Mouse (Mus musculus): Measurements from ENCODE around the gene Ebi3.

Gene Ebi3

DNA sequence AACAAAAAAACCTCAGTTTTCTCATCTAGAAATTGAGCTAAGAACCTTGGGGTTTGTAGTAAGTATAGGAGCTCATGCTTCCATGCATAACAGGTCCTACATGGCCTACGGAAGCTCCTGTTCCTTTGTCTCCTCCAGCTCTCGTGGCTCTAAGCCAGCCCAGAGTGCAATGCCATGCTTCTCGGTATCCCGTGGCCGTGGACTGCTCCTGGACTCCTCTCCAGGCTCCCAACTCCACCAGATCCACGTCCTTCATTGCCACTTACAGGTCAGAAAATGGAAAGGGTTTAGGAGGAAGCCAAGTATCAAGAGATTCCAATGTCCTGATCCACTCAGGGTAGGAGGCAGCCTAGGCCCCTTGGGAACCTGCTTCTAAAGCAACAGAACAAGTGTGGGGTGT, 1.3 kb downstream of the Ebi3 start:
- CTCF ChIA-PET, result interaction anchor here in 2 of 4 experiments (0.6 to 1.0 kb wide), 4 partner anchors 23 to 246 kb away, joined by 3 to 4 read pairs (median 4); partner anchors contain the start of gene Sh3gl1 (in 1 of the 2)
- POLR2A ChIA-PET, result interaction anchor here in 3 of 4 experiments (0.7 to 4.3 kb wide), 18 partner anchors 8 to 351 kb away, joined by 3 to 19 read pairs (median 4); partner anchors contain the start of genes Hdgfl2 (in 2 of the 3), Chaf1a (in 1 of the 3) and Sh3gl1 (in 1 of the 3)

DNA sequence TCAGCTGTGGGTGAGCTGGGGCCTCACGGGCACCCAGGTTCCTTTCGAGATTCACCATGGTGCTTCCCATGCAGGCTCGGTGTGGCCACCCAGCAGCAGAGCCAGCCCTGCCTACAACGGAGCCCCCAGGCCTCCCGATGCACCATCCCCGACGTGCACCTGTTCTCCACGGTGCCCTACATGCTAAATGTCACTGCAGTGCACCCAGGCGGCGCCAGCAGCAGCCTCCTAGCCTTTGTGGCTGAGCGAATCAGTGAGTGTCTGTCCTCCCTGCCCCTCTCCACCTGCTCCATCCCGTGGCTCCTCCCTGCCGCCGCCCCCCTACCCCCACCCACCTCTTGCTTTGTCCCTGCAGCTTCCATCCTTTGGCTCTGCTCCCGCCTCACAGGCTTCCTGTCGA, 1.8 kb downstream of the Ebi3 start:
- CTCF ChIA-PET, result interaction anchor here in 3 of 4 experiments (0.6 to 1.0 kb wide), 6 partner anchors 9 to 358 kb away, joined by 3 to 4 read pairs (median 4); partner anchors contain the start of gene Sh3gl1 (in 1 of the 3)
- POLR2A ChIA-PET, result interaction anchor here (0.6 to 4.3 kb wide), 18 partner anchors 9 to 411 kb away, joined by 3 to 19 read pairs (median 4); partner anchors contain the start of genes Chaf1a (in 2 of the 4), Hdgfl2 (in 2 of the 4) and Sh3gl1 (in 1 of the 4)

DNA sequence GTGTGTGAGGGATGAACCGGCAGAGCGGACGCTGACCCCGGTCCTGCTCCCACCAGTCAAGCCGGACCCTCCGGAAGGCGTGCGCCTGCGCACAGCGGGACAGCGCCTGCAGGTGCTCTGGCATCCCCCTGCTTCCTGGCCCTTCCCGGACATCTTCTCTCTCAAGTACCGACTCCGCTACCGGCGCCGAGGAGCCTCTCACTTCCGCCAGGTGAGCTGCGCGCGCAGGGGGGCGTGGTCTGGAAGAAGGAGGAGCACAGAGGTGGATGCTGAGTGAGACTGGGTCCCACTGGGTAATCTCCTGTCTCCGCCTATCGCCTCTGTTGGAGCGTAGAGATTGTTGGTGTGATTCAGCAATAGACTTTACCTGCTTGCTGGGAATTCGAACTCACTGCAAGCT, 3.7 kb downstream of the Ebi3 start:
- ChIA-PET CTCF (interaction anchor here in 3 of 4 experiments (0.6 to 2.0 kb wide), 14 partner anchors 9 to 781 kb away, joined by 3 to 8 read pairs (median 4); partner anchors contain the start of gene Sh3gl1 (in 1 of the 3)), POLR2A (interaction anchor here in 3 of 4 experiments (0.8 to 4.4 kb wide), 20 partner anchors 10 to 370 kb away, joined by 3 to 37 read pairs (median 4); partner anchors contain the start of genes Chaf1a (in 2 of the 3), Sh3gl1 (in 2 of the 3), Kdm4b (in 1 of the 3) and Zfp959 (in 1 of the 3))

- ChIA-PET CTCF (interaction anchor here in 3 of 4 experiments (0.5 to 2.0 kb wide), 25 partner anchors 8 to 394 kb away, joined by 3 to 26 read pairs (median 4); partner anchors contain the start of genes Dpp9 (in 1 of the 3), Hdgfl2 (in 1 of the 3), Sh3gl1 (in 1 of the 3) and Ubxn6 (in 1 of the 3)), POLR2A (interaction anchor here in 3 of 4 experiments (0.7 to 4.4 kb wide), 26 partner anchors 9 to 369 kb away, joined by 3 to 37 read pairs (median 4); partner anchors contain the start of genes Chaf1a (in 2 of the 3), Sh3gl1 (in 2 of the 3), Ubxn6 (in 2 of the 3) and Kdm4b (in 1 of the 3))
Observed at GRCm38 (mm10) chr17:55956591-55956990, 4.2 kb downstream of the Ebi3 start.

GRCm38 (mm10) chr17:55957168-55957567, 4.7 kb downstream of the Ebi3 start:
- ChIA-PET CTCF (interaction anchor here (0.5 to 2.0 kb wide), 43 partner anchors 8 to 1598 kb away, joined by 3 to 26 read pairs (median 4); partner anchors contain the start of genes Hdgfl2 (in 2 of the 4), Sh3gl1 (in 2 of the 4), Dpp9 (in 1 of the 4) and Kdm4b (in 1 of the 4)), POLR2A (interaction anchor here (0.7 to 4.4 kb wide), 23 partner anchors 9 to 589 kb away, joined by 3 to 37 read pairs (median 3); partner anchors contain the start of genes Sh3gl1 (in 2 of the 4), Ubxn6 (in 2 of the 4), Chaf1a (in 1 of the 4) and Hdgfl2 (in 1 of the 4))

- POLR2A ChIA-PET, result interaction anchor here (0.7 to 4.4 kb wide), 60 partner anchors 8 to 588 kb away, joined by 3 to 38 read pairs (median 4); partner anchors contain the start of genes Chaf1a (in 2 of the 4), Mpnd (in 2 of the 4), Sh3gl1 (in 2 of the 4) and Shd (in 2 of the 4)
- CTCF ChIA-PET, result interaction anchor here (0.5 to 2.3 kb wide), 52 partner anchors 12 to 1598 kb away, joined by 3 to 26 read pairs (median 4); partner anchors contain the start of genes Dpp9 (in 2 of the 4), Hdgfl2 (in 2 of the 4), Sh3gl1 (in 2 of the 4) and Chaf1a (in 1 of the 4)
Observed at GRCm38 (mm10) chr17:55957726-55958583, 5.5 kb downstream of the Ebi3 start.

GRCm38 (mm10) chr17:55958584-55958886, 6.1 kb downstream of the Ebi3 start:
- CTCF ChIA-PET, result interaction anchor here in 3 of 4 experiments (0.7 to 2.3 kb wide), 13 partner anchors 10 to 414 kb away, joined by 3 to 22 read pairs (median 4); partner anchors contain the start of genes Chaf1a (in 1 of the 3), Dpp9 (in 1 of the 3) and Sh3gl1 (in 1 of the 3)
- POLR2A ChIA-PET, result interaction anchor here (0.7 to 4.4 kb wide), 57 partner anchors 8 to 656 kb away, joined by 3 to 38 read pairs (median 4); partner anchors contain the start of genes Mpnd (in 2 of the 4), Sh3gl1 (in 2 of the 4), Shd (in 2 of the 4) and Stap2 (in 2 of the 4)

GRCm38 (mm10) chr17:55958918-55959728, 6.7 kb downstream of the Ebi3 start, which contains the start of gene Yju2:
Yju2 (plus strand) TSS chr17:55959099.
- POLR2A ChIA-PET, result interaction anchor here (0.6 to 4.4 kb wide), 102 partner anchors 8 to 714 kb away, joined by 3 to 38 read pairs (median 4); partner anchors contain the start of genes Sh3gl1 (in 4 of the 4), Zfp119b (in 3 of the 4), Chaf1a (in 2 of the 4) and Mpnd (in 2 of the 4)

GRCm38 (mm10) chr17:55959946-55960740, 7.7 kb downstream of the Ebi3 start:
- CTCF ChIA-PET, result interaction anchor here (0.6 to 2.3 kb wide), 9 partner anchors 14 to 295 kb away, joined by 3 to 22 read pairs (median 4); partner anchors contain the start of gene Sh3gl1 (in 2 of the 4)
- POLR2A ChIA-PET, result interaction anchor here (0.6 to 4.4 kb wide), 47 partner anchors 8 to 713 kb away, joined by 3 to 38 read pairs (median 4); partner anchors contain the start of genes Sh3gl1 (in 3 of the 4), Chaf1a (in 2 of the 4), Shd (in 2 of the 4) and Fsd1 (in 1 of the 4)

More at GRCm38 (mm10) chr17:55958918-55959728, 6.7 kb downstream of the Ebi3 start, which contains the start of gene Yju2:
- CTCF ChIA-PET, result interaction anchor here (0.5 to 2.3 kb wide), 28 partner anchors 9 to 705 kb away, joined by 3 to 22 read pairs (median 3); partner anchors contain the start of genes Sh3gl1 (in 2 of the 4), Chaf1a (in 1 of the 4), Dpp9 (in 1 of the 4) and Plin5 (in 1 of the 4)

DNA sequence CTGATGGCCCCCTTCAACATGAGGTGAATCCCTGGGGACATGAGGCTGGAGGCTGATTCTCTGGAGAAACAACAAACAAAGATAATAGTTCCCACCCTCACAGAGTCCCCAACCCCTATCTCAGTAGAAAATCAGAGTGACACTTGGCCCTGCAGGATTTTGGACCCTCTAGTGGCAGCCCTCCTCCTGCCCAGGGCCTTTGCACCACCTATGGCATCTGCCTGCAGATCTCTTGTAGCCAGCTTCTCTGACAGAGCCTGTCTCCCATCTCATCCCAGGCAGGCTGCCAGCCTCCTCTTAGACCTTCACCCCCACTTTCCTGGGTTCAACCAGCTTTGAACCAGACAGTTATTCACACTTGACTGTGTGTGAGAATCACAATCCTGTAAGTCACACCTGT, 8.4 kb downstream of the Ebi3 start:
- ChIA-PET CTCF (interaction anchor here in 1 of 4 experiments (1.2 kb wide), 1 partner anchor 16 kb away, joined by 4 read pairs; no protein-coding TSS in a partner anchor), POLR2A (interaction anchor here in 1 of 4 experiments (0.8 to 2.7 kb wide), 3 partner anchors 12 to 181 kb away, joined by 3 to 26 read pairs (median 4); no protein-coding TSS in a partner anchor)

DNA sequence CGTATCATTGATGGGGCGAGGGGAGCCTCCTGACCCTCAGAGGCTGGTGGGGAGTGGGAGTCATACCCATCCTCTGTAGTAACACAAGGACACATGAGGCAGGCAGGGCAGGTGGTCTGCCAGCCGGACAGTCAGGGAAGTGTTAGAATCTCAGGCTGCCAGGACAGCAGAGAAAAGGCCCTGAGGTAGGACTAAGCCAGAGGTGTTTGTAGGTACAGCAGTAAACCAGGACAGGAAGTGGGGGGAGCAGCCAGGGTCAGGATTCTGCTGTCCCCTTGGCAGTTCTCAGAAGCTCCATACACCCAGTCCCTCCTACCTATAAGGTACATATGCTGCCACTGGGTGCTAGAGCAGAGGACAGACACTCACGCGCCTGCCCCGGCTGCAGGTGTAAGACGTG, 9.2 kb downstream of the Ebi3 start:
- ChIA-PET POLR2A (interaction anchor here in 1 of 4 experiments (0.9 kb wide), 1 partner anchor 56 kb away, joined by 3 read pairs; no protein-coding TSS in a partner anchor), CTCF (no interaction called here)

- POLR2A ChIA-PET, result interaction anchor here in 3 of 4 experiments (0.6 to 2.5 kb wide), 20 partner anchors 8 to 499 kb away, joined by 3 to 14 read pairs (median 4); partner anchors contain the start of genes Chaf1a (in 1 of the 3), Ebi3 (in 1 of the 3), Hdgfl2 (in 1 of the 3) and Sh3gl1 (in 1 of the 3)
- CTCF ChIA-PET, result interaction anchor here in 1 of 4 experiments (0.5 kb wide), 1 partner anchor 162 kb away, joined by 5 read pairs; no protein-coding TSS in a partner anchor
Observed at GRCm38 (mm10) chr17:55963171-55963570, 10.7 kb downstream of the Ebi3 start.

DNA sequence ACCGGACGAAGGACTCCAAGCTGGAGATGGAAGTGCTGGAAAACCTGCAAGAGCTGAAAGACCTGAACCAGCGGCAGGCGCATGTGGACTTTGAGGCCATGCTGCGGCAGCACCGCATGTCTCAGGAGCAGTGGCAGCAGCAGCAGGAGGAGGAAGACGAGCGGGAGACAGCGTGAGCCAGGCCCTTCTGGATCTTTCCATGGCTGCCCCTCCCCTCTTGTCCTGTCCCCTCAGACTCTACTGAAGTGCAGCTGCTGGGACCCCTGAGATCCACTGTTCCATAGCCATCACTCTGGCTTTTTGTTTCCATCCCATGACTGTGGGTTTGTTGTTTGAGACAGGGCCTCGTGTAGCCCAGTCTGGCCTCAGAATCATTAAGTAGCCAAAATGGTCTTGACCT, 12.1 kb downstream of the Ebi3 start:
- POLR2A ChIA-PET, result interaction anchor here in 2 of 4 experiments (0.7 to 2.5 kb wide), 4 partner anchors 9 to 115 kb away, joined by 3 to 14 read pairs (median 4); partner anchors contain the start of genes Hdgfl2 (in 1 of the 2) and Sh3gl1 (in 1 of the 2)
- CTCF ChIA-PET, result interaction anchor here in 2 of 4 experiments (0.9 to 1.1 kb wide), 3 partner anchors 8 to 262 kb away, joined by 3 read pairs; no protein-coding TSS in a partner anchor

- POLR2A ChIA-PET, result interaction anchor here in 2 of 4 experiments (0.7 to 2.5 kb wide), 3 partner anchors 9 to 71 kb away, joined by 4 to 14 read pairs (median 5); partner anchors contain the start of gene Sh3gl1 (in 1 of the 2)
- CTCF ChIA-PET, result interaction anchor here in 2 of 4 experiments (0.5 to 1.1 kb wide), 4 partner anchors 9 to 263 kb away, joined by 3 read pairs; no protein-coding TSS in a partner anchor
Observed at GRCm38 (mm10) chr17:55964996-55965395, 12.6 kb downstream of the Ebi3 start.

- CTCF ChIA-PET, result interaction anchor here in 3 of 4 experiments (0.6 to 1.6 kb wide), 3 partner anchors 9 to 76 kb away, joined by 3 to 5 read pairs (median 4); no protein-coding TSS in a partner anchor
Observed at GRCm38 (mm10) chr17:55967186-55967585, 14.7 kb downstream of the Ebi3 start.

More at GRCm38 (mm10) chr17:55967186-55967585, 14.7 kb downstream of the Ebi3 start:
- POLR2A ChIA-PET, result interaction anchor here in 2 of 4 experiments (0.7 to 1.6 kb wide), 13 partner anchors 8 to 323 kb away, joined by 3 to 6 read pairs (median 3); partner anchors contain the start of genes Ebi3 (in 1 of the 2), Hdgfl2 (in 1 of the 2), Sh3gl1 (in 1 of the 2) and Yju2 (in 1 of the 2)

Data from embryonic stem cell, embryonic (primary cell).